Mouse (Mus musculus) CH12.LX (cell line): ENCODE measurements at regions not wholly inside any gene's neighbourhood (a gene's known extent, or its start where the extent isn't known, plus 50 kb on each side); places are given as distances from the start of the nearest gene placed in this dataset.

Experiments used
- DNase-seq: peaks from one replicate; pipeline ENCODE4 v3.0.0-alpha.2; 2013; ENCODE audit errors: extremely low read depth
- H3K27ac ChIP-seq: 2 replicates; pipeline ENCODE4 v1.5.1; 2012; ENCODE audit warnings: low read depth, mild to moderate bottlenecking, control low read depth, moderate library complexity; ENCODE audit not compliant: insufficient read depth
- H3K27me3 ChIP-seq: replicated peaks from 2 replicates; pipeline ENCODE3; 2012; ENCODE audit warnings: inconsistent platforms
- H3K36me3 ChIP-seq, 2 experiments: replicated peaks in 1 of 2; 2 replicates each; pipeline versions ENCODE3 to v1.6.1; 2012; ENCODE audit warnings: inconsistent platforms in 1 of 2, low read length in 1 of 2, mild to moderate bottlenecking in 1 of 2, mixed read lengths in 1 of 2, moderate library complexity in 1 of 2; ENCODE audit not compliant: control insufficient read depth in 1 of 2, insufficient read depth in 1 of 2
- H3K4me1 ChIP-seq, 2 experiments: 2 replicates each; pipeline ENCODE4 v1.6.1; 2012; ENCODE audit warnings: inconsistent platforms in 1 of 2, moderate library complexity in 1 of 2; ENCODE audit not compliant: insufficient read depth in 2 of 2, control insufficient read depth in 1 of 2
- H3K4me2 ChIP-seq: 2 replicates; pipeline ENCODE4 v1.6.1; 2012; ENCODE audit warnings: low read depth, mild to moderate bottlenecking, control low read depth; ENCODE audit not compliant: poor library complexity, insufficient read depth, severe bottlenecking
- H3K4me3 ChIP-seq, 3 experiments: fragments of 150-350 bp in 1 of 3; sonication (generic) in 1 of 3; replicated peaks in 1 of 3; 2 replicates each; pipeline versions ENCODE3 to v1.5.1; 2011 to 2012; ENCODE audit warnings: low read depth in 2 of 3, low read length in 2 of 3, mild to moderate bottlenecking in 2 of 3, moderate library complexity in 2 of 3, control low read depth in 1 of 3, improper control_type of control experiment in 1 of 3, inconsistent platforms in 1 of 3, mixed read lengths in 1 of 3; ENCODE audit not compliant: poor library complexity in 1 of 3
- H3K79me2 ChIP-seq: replicated peaks from 2 replicates; pipeline ENCODE4 v1.6.1; 2012; ENCODE audit warnings: mild to moderate bottlenecking, moderate library complexity; ENCODE audit not compliant: control insufficient read depth, poor library complexity, insufficient read depth, severe bottlenecking; ENCODE audit errors: extremely low read depth
- H3K9ac ChIP-seq: 2 replicates; pipeline ENCODE4 v1.6.1; 2012; ENCODE audit warnings: low read depth, mild to moderate bottlenecking, control low read depth, moderate library complexity; ENCODE audit not compliant: insufficient read depth
- H3K9me3 ChIP-seq: replicated peaks from 2 replicates; pipeline ENCODE3; 2012; ENCODE audit warnings: low read length, inconsistent platforms, mixed read lengths
- BHLHE40 ChIP-seq: IDR thresholded peaks from 2 replicates; pipeline ENCODE4 v1.6.1; 2011; ENCODE audit warnings: mild to moderate bottlenecking, low read depth, low read length, improper control_type of control experiment
- E2F4 ChIP-seq: IDR thresholded peaks from 2 replicates; pipeline ENCODE4 v1.6.1; 2011; ENCODE audit warnings: low read depth, low read length, improper control_type of control experiment; ENCODE audit not compliant: insufficient replicate concordance
- ELF1 ChIP-seq: IDR thresholded peaks from 2 replicates; pipeline ENCODE4 v1.6.1; 2014; ENCODE audit warnings: low read depth, mild to moderate bottlenecking, inconsistent platforms, low read length, improper control_type of control experiment
- ETS1 ChIP-seq: conservative IDR thresholded peaks from 2 replicates; pipeline ENCODE4 v1.6.1; 2012; ENCODE audit warnings: low read depth, mild to moderate bottlenecking, inconsistent platforms, low read length, improper control_type of control experiment, moderate library complexity
- HCFC1 ChIP-seq: IDR thresholded peaks from 2 replicates; pipeline ENCODE4 v1.6.1; 2012; ENCODE audit warnings: low read depth, mild to moderate bottlenecking, inconsistent platforms, low read length, improper control_type of control experiment
- JUND ChIP-seq: conservative IDR thresholded peaks from 2 replicates; pipeline ENCODE4 v1.6.1; 2011; ENCODE audit warnings: low read depth, low read length, improper control_type of control experiment
- MEF2A ChIP-seq: IDR thresholded peaks from 2 replicates; pipeline ENCODE4 v1.6.1; 2014; ENCODE audit warnings: low read depth, mild to moderate bottlenecking, inconsistent platforms, low read length, improper control_type of control experiment, borderline replicate concordance
- MXI1 ChIP-seq: IDR thresholded peaks from 2 replicates; pipeline ENCODE4 v1.6.1; 2011; ENCODE audit warnings: mild to moderate bottlenecking, low read depth, low read length, improper control_type of control experiment
- NELFE ChIP-seq: IDR thresholded peaks from 2 replicates; pipeline ENCODE4 v1.6.1; 2011; ENCODE audit warnings: low read depth, low read length, improper control_type of control experiment
- NRF1 ChIP-seq: IDR thresholded peaks from 2 replicates; pipeline ENCODE4 v1.6.1; 2014; ENCODE audit warnings: low read depth, mild to moderate bottlenecking, inconsistent platforms, low read length, improper control_type of control experiment, moderate library complexity
- PAX5 ChIP-seq: IDR thresholded peaks from 2 replicates; pipeline ENCODE4 v1.6.1; 2012; ENCODE audit warnings: low read length, inconsistent platforms, mixed read lengths
- POLR2AphosphoS2 ChIP-seq: IDR thresholded peaks from 2 replicates; pipeline ENCODE4 v1.6.1; 2011; ENCODE audit warnings: low read depth, low read length, improper control_type of control experiment
- TBP ChIP-seq: conservative IDR thresholded peaks from 2 replicates; pipeline ENCODE4 v1.6.1; 2011; ENCODE audit warnings: low read depth, low read length, improper control_type of control experiment
- USF2 ChIP-seq: conservative IDR thresholded peaks from 2 replicates; pipeline ENCODE4 v1.6.1; 2011; ENCODE audit warnings: low read depth, low read length, improper control_type of control experiment
- ZKSCAN1 ChIP-seq: IDR thresholded peaks from 2 replicates; pipeline ENCODE4 v1.6.1; 2012; ENCODE audit warnings: low read depth, inconsistent platforms, low read length, improper control_type of control experiment, borderline replicate concordance
- dilution Hi-C: fragments of 300-500 bp; cut with MboI; formaldehyde crosslinking; loops from 2 replicates; pipeline ENCODE4 v1.14.3; 2020; ENCODE audit warnings: low sequenced_read_pairs; ENCODE audit not compliant: extremely low pct_unique_long_range_greater_than_20kb, extremely low pct_ligation_motif_present
- in situ Hi-C: fragments of 300-500 bp; cut with MboI; formaldehyde crosslinking; loops from 3 replicates; pipeline ENCODE4 v1.14.3; 2019; ENCODE audit warnings: low sequenced_read_pairs, low pct_ligation_motif_present, low pct_unique_long_range_greater_than_20kb, mixed read lengths

DNA sequence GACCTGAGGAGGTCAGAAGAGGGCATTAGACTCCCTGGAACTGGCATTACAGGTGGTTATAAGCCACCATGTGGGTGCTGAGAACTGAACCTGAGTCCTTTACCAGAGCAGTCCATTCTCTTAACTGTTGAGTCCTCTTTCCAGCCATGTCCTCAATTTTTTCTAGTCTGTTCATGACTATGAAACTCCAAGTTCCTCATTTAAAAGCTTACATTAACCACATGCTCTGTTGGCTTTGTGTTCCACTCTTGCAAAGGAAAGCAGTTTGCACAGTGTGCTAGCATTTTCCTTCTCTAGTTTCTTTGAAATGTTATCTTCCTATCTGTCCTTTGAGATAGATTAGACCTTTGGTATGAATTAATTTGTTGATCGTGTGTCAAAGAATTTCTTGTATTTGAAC, 57.3 kb upstream of the Fhl2 start:
- no peak for DNase-seq
- no peak overlapping the region for H3K4me3 ChIP-seq
- peaks cover 0 to 7% of the 10 kb centered on the region in 2 experiments; a peak in 2 of 4 replicates for H3K4me1 ChIP-seq
- H3K9ac ChIP-seq = no peak overlapping the region
- TF ChIP-seq NRF1 (no peak), ETS1 (no peak), ZKSCAN1 (no peak), POLR2AphosphoS2 (no peak)
- dilution Hi-C loops = no loop called here
- H3K79me2 ChIP-seq = no peaks in the 10 kb centered on the region
- no peaks in the 10 kb centered on the region for H3K27me3 ChIP-seq
- H3K9me3 ChIP-seq = no peaks in the 10 kb centered on the region
- H3K27ac ChIP-seq = no peak overlapping the region
- H3K4me2 ChIP-seq = no peak overlapping the region
- in situ Hi-C loops = loop anchor here (25.0 kb wide), 1 partner anchor 342 kb away; no protein-coding TSS in a partner anchor
- no peaks in the 10 kb centered on the region for H3K36me3 ChIP-seq

DNA sequence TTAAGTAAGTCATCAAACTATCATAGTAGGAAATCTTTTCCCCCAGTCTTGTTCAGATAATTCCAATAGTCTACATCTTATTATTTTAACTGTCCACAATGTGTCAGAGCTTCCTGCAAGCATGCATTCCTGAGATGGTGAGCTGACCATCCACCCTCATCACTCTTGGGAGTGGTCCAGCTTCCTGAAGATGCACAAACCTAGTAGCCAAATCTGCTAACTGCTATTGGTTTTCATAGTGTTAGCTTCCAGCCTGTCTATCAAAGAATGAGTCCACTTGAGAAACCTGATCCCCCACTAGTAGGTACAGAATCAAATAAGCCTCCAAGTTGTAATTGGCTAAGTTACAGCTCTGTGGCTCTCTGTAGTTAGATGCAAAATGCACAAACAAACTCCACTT, 59.3 kb upstream of the Fhl2 start:
- H3K4me2 ChIP-seq = no peak overlapping the region
- dilution Hi-C loops = no loop called here
- H3K27ac ChIP-seq = no peak overlapping the region
- no peaks in the 10 kb centered on the region for H3K36me3 ChIP-seq
- H3K9me3 ChIP-seq = no peaks in the 10 kb centered on the region
- in situ Hi-C loops = loop anchor here (25.0 kb wide), 1 partner anchor 344 kb away; no protein-coding TSS in a partner anchor
- H3K4me3 ChIP-seq = no peak overlapping the region
- H3K27me3 ChIP-seq = no peaks in the 10 kb centered on the region
- TF ChIP-seq POLR2AphosphoS2 (no peak), USF2 (no peak), MEF2A (no peak), BHLHE40 (no peak), TBP (no peak), NELFE (no peak), JUND (no peak), MXI1 (no peak), ELF1 (no peak), E2F4 (no peak), PAX5 (no peak), HCFC1 (no peak)
- no peak for DNase-seq
- H3K9ac ChIP-seq = no peak overlapping the region
- H3K79me2 ChIP-seq = no peaks in the 10 kb centered on the region
- H3K4me1 ChIP-seq = peaks cover 0 to 7% of the 10 kb centered on the region in 2 experiments; a peak in 2 of 4 replicates
